Mouse (Mus musculus) thymus, postnatal 36 days (tissue): Measurements from ENCODE around the gene Dhcr24.

Source experiments
- DNase-seq, 2 experiments: peaks; one replicate each; pipeline ENCODE4 v3.0.0; 2022; ENCODE audit warnings: mixed read lengths in 2 of 2

The Dhcr24 gene

DNA sequence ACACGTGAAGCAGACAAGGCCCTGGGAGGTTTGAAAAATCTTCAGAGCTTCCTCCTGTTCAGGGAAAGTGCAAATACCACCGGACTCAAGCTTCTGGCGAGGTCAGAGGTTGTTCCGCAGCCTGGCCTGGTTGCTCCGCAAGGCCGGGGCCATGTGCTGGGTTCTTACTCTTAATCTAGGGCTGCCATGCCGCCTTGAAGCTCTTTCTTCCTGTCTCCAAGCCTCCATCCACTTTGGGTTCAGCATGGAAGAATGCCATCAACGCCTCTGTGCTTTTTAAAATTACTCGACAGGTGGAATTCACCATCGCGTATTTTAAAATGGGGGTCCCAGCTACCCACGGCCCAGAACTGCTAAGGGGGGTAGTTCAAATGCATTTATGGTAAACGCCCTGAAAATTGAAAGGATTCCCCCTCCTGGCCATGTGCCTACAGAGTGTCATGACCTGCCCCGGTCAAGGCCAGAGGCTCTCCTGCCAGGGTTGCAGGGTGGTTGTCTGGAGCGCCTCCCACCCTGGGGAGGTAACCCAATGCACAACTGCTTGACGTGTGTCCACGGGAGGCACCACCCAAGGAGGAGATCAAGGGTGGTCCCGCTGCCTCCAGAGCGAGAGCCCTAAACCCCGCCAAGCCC lies 509 bp upstream of the Dhcr24 start:
- DNase-seq: no peak

GRCm38 (mm10) chr4:106562006-106562405 lies 1.2 kb downstream of the Dhcr24 start:
- no peak for DNase-seq

DNA sequence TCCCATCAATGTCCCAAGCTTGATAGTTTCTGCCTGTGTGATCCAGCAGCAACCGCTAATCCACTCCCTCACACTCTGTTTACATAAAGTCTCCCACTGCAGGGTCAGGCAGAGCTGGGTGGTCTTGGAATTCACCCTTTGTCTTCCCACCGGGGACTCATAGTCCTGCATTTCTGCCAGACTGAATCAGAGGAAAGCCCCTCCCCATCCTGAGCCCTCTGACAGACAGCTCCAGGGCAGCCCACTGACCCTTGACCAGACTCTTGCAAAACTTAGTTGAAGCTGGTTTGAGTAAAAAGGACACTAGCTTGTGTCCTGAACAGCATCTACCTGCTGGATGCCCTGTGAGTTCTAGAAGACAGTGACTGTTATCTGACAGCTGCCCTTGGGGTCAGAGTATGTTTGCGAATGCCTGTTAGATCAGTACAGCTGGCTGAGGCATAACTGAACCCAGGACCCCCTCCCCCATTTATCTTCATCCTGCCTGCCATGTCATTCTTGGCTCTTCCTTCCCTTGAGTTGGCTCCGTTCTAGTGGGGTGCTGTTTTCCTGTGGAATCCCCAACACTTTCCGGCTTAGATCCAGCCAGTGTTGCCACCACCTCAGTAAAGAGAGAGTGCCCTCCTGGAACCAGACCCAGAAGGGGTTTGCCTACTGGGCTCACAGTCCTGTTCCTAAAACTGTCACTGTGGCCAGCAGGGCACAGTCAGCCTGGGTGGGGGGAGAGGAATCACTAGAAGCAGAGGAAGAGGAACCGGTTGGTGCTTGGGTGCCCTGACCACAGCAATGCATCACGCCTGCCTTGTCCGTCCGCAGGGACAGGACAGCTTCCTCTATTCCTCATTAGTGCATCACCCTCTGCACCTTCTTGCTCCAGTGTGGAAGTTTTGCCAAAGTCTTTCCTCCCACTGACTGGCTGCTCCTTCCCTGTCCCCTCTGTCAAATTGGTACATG lies 2.3 kb downstream of the Dhcr24 start:
- DNase-seq: no peak

DNA sequence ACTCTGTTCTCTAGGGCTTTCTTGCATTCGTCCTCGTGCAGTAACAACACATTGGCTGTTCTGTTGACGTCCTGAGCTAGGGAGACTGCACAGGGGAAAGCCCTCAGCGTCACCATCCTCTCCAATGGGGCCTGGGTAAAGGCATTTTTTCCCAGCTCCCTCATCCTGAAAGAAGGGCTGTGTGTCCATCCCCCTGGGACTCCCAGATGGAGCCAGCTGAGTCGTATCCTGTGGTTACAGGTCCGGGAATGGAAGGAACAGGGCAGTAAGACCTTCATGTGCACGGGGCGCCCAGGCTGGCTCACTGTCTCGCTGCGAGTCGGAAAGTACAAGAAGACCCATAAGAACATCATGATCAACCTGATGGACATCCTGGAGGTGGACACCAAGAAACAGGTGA lies 3.3 kb downstream of the Dhcr24 start:
- DNase-seq: no peak

GRCm38 (mm10) chr4:106569680-106570079 lies 8.8 kb downstream of the Dhcr24 start:
- DNase-seq: no peak

DNA sequence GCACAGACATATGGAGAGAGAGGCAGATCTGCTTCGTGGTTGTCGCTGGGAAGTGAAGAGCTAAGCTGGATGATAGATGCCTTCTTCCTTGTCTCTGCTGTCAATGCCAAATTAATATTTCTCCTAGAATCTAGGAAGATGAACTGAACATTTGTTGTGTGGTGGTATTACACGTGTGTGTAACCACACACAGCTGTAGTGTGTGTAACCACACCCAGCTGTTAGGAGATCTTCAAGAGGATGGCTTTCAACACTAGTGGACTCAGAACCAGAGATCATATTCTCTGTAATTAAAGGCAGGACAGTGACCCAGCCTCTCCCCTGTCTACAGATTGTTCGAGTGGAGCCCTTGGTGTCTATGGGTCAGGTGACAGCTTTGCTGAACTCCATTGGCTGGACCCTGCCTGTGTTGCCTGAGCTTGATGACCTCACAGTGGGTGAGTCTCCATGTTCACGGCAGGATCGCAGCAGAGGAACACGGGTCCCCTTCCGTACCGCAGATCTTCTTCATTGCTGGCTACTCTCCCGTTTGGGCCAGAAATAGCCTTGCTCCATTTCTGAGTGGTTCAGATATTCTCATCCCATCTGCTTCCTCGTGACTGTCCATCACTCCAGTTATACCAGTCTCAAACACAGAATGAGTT lies 10.4 kb downstream of the Dhcr24 start:
- DNase-seq: no peak

DNA sequence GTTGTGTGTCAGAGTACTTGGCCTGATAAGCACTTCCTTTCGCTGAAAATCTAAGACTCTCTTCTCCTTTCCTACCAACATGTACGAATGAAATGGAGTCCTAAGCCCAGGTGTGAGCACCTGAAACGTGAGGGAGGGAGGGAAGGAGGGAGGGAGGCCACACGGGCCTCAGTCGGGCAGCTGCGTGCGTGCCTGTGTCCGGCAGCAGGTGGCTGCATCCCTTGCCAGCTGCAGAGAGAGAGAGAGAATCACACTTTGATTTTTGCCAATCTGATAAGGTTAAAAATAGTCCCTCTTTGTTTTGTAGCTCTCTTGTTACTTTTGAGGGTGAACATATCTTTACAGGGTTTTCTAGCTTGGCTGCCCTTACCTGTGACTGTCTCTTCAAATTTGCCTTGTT lies 14.2 kb downstream of the Dhcr24 start:
- no peak for DNase-seq

DNA sequence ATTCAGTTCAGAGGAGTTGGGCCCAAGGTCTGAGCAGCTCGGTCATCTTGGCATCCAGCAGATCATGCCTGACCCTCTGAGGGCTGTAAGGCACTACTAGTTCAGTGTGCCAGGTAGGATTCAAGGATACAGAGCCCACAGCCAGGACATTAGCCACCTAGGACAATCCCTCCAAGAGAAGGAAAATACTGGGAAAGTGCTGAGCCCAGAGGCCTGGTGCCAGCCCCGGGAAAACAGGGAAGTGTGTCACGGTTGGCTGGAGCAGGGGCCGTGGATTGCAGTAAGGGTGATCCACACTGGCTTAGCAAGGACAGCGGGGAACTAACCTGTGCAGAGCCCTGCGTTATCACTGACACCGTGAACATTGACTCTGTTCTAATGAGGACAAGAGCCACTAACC lies 16.7 kb downstream of the Dhcr24 start:
- DNase-seq: no peak

- DNase-seq: no peak
Observed at GRCm38 (mm10) chr4:106581176-106581864, 20.5 kb downstream of the Dhcr24 start.

GRCm38 (mm10) chr4:106581865-106582204 lies 21.0 kb downstream of the Dhcr24 start:
- DNase-seq: no peak

GRCm38 (mm10) chr4:106582428-106583153 lies 21.8 kb downstream of the Dhcr24 start:
- no peak for DNase-seq

DNA sequence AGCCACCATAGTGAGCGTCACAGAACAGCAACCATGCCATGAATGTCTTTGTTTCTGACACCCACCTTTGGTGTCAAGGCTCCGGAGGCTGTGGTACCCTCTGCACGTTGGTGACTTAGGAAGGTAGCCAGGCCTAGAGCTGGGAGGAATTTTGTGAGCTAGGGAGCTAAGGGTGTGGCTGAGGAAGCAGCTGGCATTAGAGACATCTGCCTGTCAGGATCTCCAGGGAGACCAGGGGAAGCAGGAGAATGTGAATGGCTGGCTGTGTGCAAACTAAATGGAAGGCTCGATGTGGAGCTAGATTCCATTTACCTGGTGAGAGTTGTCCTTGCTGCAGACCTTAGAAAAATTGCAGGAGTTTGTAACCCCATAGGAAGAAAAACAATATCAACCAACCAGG lies 23.8 kb downstream of the Dhcr24 start:
- DNase-seq: no peak

DNA sequence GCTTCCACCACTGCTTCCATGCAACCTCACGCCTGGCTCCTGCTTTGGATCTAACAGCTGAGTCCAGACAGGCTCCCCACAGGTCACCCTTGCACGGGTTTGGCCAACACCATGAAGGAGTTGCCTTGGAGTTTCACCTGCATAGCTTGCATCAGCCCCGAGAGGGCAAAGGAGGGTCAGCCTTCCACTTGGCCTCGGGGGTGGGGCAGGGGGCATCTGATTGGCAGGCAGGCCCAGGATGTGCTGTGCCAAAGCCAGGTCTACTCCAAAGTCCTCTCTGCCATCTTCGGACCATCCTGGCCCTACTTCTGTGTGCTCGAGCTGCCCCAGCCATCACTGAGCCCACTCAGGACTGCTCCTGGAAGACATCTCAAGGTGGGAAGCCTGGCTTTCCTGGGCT lies 26.2 kb downstream of the Dhcr24 start:
- DNase-seq: no peak

GRCm38 (mm10) chr4:106590142-106590541 lies 29.3 kb downstream of the Dhcr24 start:
- peak; percentile 19 to 33 for DNase-seq

GRCm38 (mm10) chr4:106590871-106591270 lies 30.0 kb downstream of the Dhcr24 start:
- peak in 1 of 2 experiments; percentile 26 for DNase-seq

DNA sequence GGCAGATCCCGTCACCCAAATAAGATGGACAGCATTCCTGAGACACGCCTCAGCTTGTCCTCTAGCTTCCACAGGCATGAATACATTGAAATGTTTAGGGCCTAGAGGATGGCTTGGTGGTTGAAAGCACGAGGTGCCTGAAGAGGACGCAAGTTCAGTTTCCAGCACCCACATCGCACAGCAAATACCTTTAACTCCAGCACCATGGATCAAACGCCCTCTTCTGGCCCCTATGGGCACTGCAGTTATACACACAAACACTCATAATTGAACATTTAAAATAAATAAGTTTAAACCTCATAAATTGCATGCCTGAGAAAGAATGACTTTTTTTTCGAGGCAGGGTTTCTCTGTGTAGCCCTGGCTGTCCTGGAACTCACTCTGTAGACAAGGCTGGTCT lies 32.8 kb downstream of the Dhcr24 start:
- DNase-seq: no peak

GRCm38 (mm10) chr4:106596200-106596599 lies 35.4 kb downstream of the Dhcr24 start:
- DNase-seq: no peak

DNA sequence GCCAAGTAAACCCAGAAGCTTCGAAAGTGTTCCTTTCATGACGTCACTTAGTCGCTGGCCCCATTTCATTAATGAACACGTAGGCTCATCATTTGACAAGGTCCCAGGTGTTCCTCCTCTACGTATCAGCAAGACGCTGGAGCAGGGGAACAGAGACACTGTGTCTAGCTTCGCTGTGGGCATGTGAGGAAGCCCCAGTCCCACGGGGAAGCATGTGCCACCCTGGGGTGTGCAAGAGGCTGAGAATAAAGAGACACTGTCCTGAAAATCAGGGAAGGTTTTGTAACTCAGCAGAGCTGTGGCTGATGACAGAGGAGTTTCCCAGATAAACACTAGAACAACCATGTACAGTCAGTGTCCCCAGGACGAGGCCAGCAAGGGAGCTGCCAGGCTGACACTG lies 36.2 kb downstream of the Dhcr24 start:
- DNase-seq: no peak

DNA sequence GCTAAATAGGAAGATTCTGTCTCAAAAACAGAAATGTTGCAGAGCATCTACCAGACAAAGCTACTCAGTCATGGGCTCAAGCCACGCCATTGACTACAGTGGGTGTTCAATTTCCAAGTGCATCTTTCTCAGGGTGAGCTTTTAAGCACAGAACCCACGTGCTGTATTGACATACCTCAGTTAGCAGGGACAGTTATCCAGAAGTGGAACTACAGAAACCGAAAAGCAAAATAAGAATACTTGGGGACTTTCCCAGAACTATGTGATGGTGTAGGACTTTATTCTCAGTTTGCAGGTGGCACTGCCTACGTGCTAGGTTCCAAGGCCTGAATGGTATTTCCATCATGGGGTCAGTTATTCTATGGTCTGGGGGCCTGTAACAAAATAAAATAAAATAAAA lies 36.9 kb downstream of the Dhcr24 start:
- no peak for DNase-seq

- DNase-seq: no peak
Observed at GRCm38 (mm10) chr4:106599415-106599814, 38.6 kb downstream of the Dhcr24 start.

GRCm38 (mm10) chr4:106600770-106601169 lies 39.9 kb downstream of the Dhcr24 start:
- DNase-seq: no peak
